Mouse (Mus musculus): ENCODE data around the gene Tekt3.

- no peak for TF ChIP-seq ZC3H11A (IDR thresholded peaks at IDR 0.05; ENCODE audit: borderline replicate concordance, low read depth, low read length)
- TF ChIP-seq CHD2 (IDR thresholded peaks at IDR 0.05; ENCODE audit: low read depth, low read length): no peak
- peak; percentile 87 for TF ChIP-seq MAFK (IDR thresholded peaks at IDR 0.05; ENCODE audit: insufficient read depth, low read depth, low read length)
- TF ChIP-seq HCFC1 (IDR thresholded peaks at IDR 0.05; ENCODE audit: borderline replicate concordance, insufficient read depth, low read length): no peak
- no peak for TF ChIP-seq ZNF384 (IDR thresholded peaks at IDR 0.05; ENCODE audit: low read depth, low read length)
Observed at GRCm38 (mm10) chr11:63088672-63089071, 27.2 kb downstream of the Tekt3 start.

Data from ES-E14 (cell line).